Mouse (Mus musculus) liver, embryonic 11.5 days (tissue): ENCODE data around the gene Ndufaf3. TPM values are rescaled to one million over a fixed set of nuclear protein-coding genes. Genes with fewer than 3 reads are reported as not detected.
"Not testable (repeated sequence)": the region's sequence is repeated elsewhere in the genome, so short reads cannot be mapped to it uniquely, and the experiment has no call there.

Experiments used
- ATAC-seq: fragments of 200-750 bp; cut with Nextera tagmentation; replicated peaks from 2 replicates; pipeline ENCODE4 v1.8.0; 2017; ENCODE audit warnings: moderate number of reproducible peaks, mild to moderate bottlenecking, moderate TSS enrichment, moderate library complexity; ENCODE audit not compliant: low FRiP score
- DNase-seq: peaks from one replicate; pipeline ENCODE4 v3.0.0-alpha.2; 2017; ENCODE audit warnings: low spot score
- H3K27ac ChIP-seq: fragments of 300-500 bp; sonication (generic); 2 replicates; pipeline ENCODE4 v1.5.1; 2014; ENCODE audit warnings: mild to moderate bottlenecking, low read depth, low read length, control low read depth
- H3K27me3 ChIP-seq: fragments of 300-500 bp; sonication (generic); replicated peaks from 2 replicates; pipeline ENCODE4 v1.6.1; 2014; ENCODE audit warnings: low read length, mixed read lengths; ENCODE audit not compliant: control insufficient read depth, insufficient read depth
- H3K36me3 ChIP-seq: fragments of 300-500 bp; sonication (generic); 2 replicates; pipeline ENCODE4 v1.6.1; 2014; ENCODE audit warnings: mild to moderate bottlenecking, low read length, moderate library complexity, mixed read lengths; ENCODE audit not compliant: control insufficient read depth, insufficient read depth
- H3K4me1 ChIP-seq: fragments of 300-500 bp; sonication (generic); replicated peaks from 2 replicates; pipeline ENCODE4 v1.6.1; 2014; ENCODE audit warnings: low read length, mixed read lengths; ENCODE audit not compliant: control insufficient read depth, insufficient read depth
- H3K4me2 ChIP-seq: fragments of 300-500 bp; sonication (generic); 2 replicates; pipeline ENCODE4 v1.6.1; 2014; ENCODE audit warnings: mild to moderate bottlenecking, control low read depth, moderate library complexity
- H3K4me3 ChIP-seq: fragments of 300-500 bp; sonication (generic); 2 replicates; pipeline ENCODE4 v1.5.1; 2014; ENCODE audit warnings: low read depth, low read length, control low read depth
- H3K9ac ChIP-seq: fragments of 300-500 bp; sonication (generic); 2 replicates; pipeline ENCODE4 v1.6.1; 2014; ENCODE audit warnings: low read depth, low read length, control low read depth
- H3K9me3 ChIP-seq: fragments of 300-500 bp; sonication (generic); 2 replicates; pipeline ENCODE4 v1.6.1; 2016; ENCODE audit warnings: low read length, inconsistent platforms, mixed read lengths; ENCODE audit not compliant: control insufficient read depth
- WGBS: fragments of 180-500 bp; shearing (Covaris S2); extraction: QIAGEN DNeasy Blood & Tissue Kit; methylation state at CpG from one replicate; pipeline ENCODE4 v1.1.7; 2014; 5-methylcytosine and 5-hydroxymethylcytosine counted together
- polyA plus RNA-seq: library from polyadenylated mRNA; unstranded; fragments of >200 nt; fragmentation: Nextera tagmentation; extraction: Ambion mirVana; gene quantifications from 2 replicates; pipeline ENCODE4 v1.2.1, GENCODE M21; 2014

Ndufaf3 gene
- 45.9 and 46.2 TPM in 2 replicates for polyA plus RNA-seq

DNA sequence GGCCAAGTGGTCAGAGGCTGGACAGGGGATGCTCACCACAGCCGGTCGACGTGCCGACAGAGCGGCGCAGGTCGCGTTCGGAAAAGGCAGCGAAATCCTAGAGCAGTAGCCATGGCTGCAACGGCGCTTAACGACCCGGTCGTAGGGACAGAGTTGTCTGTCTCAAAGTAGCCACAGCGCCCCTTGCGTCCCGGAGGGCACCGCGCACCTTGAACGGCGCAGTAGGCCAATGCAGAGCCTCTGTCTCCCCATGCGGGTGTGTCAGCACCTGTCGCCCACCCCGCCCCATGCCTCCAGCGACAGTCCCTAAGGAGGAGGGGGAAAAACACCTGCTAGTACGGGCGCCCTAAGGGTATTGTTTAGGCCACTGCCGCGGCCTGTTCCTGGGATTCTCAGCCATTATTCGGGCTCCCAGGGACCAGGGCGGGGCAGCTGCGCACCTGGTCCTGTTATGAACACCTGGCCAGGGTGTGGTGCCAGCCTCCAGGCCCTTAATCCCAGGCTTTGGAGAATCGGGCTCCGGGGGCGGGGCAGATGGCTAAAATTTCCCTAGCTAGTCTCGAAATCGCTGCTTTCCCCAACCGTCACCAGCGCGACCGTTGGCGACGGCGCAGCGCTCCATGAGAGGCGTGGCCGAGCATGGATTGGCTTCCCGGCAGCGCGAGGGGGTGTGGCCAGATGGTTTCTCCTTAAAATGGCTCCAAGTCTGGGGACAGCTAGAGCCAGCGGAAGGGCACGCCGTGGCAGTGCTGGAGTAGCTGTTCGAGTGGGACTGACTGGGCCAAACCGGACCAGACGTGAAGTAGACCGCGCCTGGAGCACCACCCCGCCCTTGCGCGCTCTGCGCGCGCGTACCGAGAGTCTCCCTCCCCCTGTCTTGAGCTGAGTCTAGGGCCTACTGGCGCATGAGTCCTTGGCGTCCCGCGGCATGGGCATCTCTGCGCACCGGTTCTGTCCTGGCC is at the start of gene Ndufaf3:
Gene Ndufaf3, minus strand, starts transcription at position 620 of the 962 bp plus-strand sequence.
- WGBS: under 1% methylated on average over 73 of the region's 73 CpGs
- H3K9ac ChIP-seq: peak within 1 kb of the TSS; percentile 85
- no peaks in the 10 kb centered on the region for H3K27me3 ChIP-seq
- peak within 1 kb of the TSS; percentile 98 for H3K27ac ChIP-seq
- H3K36me3 ChIP-seq: peaks cover 34% of the 10 kb centered on the region
- H3K4me1 ChIP-seq: peaks cover 47% of the 10 kb centered on the region
- H3K9me3 ChIP-seq: no peaks in the 10 kb centered on the region
- ATAC-seq: peak; percentile 78
- DNase-seq: peak; percentile 97
- H3K4me2 ChIP-seq: peak within 1 kb of the TSS; percentile 100
- H3K4me3 ChIP-seq: peak within 1 kb of the TSS; percentile 78

DNA sequence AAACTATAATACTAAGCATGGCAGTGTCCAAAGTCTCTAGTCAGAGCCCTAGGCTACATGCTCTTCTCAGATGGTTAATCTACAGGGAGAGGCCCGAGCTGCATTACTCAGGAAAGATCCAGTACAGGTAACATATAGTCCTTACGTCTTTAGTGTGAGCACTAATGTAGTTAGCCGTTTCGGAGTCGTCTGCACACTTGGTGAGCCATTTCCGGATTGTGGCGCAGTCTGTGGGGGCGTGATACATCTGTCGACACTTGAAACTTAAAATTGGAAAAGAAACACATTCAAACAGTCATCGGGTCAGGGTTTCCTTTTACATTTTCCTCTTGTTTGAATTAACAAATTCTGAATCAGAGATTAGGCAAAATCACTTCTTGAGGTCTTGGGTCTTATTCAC is 44.3 kb upstream of the Ndufaf3 start:
- DNase-seq: no peak
- WGBS: 94% methylated on average over 10 of the region's 10 CpGs
- Histone ChIP-seq H3K9ac (no peak overlapping the region), H3K27ac (no peak overlapping the region), H3K27me3 (no peaks in the 10 kb centered on the region), H3K9me3 (no peaks in the 10 kb centered on the region), H3K4me2 (no peak overlapping the region), H3K4me1 (no peaks in the 10 kb centered on the region; the same call in 1 of the 2 replicates), H3K4me3 (no peak overlapping the region), H3K36me3 (peaks cover 42% of the 10 kb centered on the region)
- no peak for ATAC-seq

DNA sequence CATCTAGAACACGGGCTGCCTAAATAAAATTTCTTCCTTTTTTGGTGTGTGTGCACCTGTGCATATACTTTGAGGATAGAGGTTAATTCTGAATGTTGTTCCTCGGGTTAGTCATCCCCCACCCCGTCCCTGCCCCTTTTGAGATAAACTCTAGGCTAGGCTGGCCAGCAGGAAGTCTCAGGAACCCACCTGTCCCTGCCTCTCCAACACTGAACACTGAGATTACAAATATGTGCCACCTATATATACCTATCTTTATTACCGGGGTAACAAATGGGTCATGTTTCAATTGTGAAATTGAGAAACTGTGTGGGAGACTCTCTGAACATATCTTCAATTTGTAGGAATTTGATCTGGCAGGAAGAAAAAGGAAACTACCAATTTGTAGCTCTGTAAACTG is 41.7 kb upstream of the Ndufaf3 start:
- H3K27me3 ChIP-seq: no peaks in the 10 kb centered on the region
- H3K9ac ChIP-seq: no peak overlapping the region
- H3K4me2 ChIP-seq: no peak overlapping the region
- ATAC-seq (no peak), DNase-seq (no peak)
- H3K9me3 ChIP-seq: no peaks in the 10 kb centered on the region
- no peaks in the 10 kb centered on the region; the same call in 1 of the 2 replicates for H3K4me1 ChIP-seq
- no peak overlapping the region for H3K27ac ChIP-seq
- WGBS: 76% methylated on average over 4 of the region's 4 CpGs
- peaks cover 42% of the 10 kb centered on the region for H3K36me3 ChIP-seq
- no peak overlapping the region for H3K4me3 ChIP-seq

DNA sequence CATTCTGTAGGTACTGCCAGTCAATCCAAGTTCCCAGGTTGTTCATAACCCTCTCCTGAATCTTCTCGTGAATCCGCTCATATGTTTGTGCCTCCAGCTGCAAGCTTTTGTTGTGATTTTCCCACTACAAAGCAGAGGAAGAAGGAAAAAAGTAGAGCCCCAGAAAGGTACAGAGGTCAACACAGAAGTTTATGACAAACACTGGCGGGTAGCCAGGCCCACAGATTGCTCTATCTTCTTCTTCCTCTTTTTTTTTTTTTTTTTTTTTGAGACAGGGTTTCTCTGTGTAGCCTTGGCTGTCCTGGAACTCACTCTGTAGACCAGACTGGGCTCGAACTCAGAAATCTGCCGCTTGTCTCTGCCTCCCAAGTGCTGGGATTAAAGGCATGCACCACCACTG is 40.7 kb upstream of the Ndufaf3 start:
- H3K9ac ChIP-seq, H3K27me3 ChIP-seq, H3K4me3 ChIP-seq, H3K9me3 ChIP-seq, H3K27ac ChIP-seq, ATAC-seq, DNase-seq, H3K4me1 ChIP-seq, H3K4me2 ChIP-seq: not testable (repeated sequence)
- WGBS: 85% methylated on average over 5 of the region's 5 CpGs
- peaks cover 46% of the 10 kb centered on the region for H3K36me3 ChIP-seq

DNA sequence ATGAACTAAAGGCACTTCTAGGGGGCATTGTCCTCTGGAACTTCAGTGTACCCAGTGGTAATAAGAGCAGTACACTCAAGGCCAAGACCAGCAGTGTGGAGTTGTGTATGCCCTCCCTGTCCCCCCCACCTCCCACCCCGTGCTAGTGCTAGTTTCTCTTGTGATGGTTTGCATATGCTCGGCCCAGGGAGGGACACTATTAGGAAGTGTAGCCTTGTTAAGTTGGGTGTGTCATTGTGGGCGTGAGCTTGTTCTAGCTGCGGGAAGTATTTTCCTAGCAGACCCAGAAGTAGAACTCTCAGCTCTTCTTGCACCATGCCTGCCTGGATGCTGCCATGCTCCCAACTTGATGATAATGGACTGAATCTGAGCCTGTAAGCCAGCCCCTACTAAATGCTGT is 34.8 kb upstream of the Ndufaf3 start:
- 75% methylated on average over 4 of the region's 4 CpGs for WGBS
- no peak overlapping the region for H3K27ac ChIP-seq
- no peak for ATAC-seq
- H3K9ac ChIP-seq: no peak overlapping the region
- H3K9me3 ChIP-seq: no peaks in the 10 kb centered on the region
- DNase-seq: no peak
- no peak overlapping the region for H3K4me3 ChIP-seq
- H3K27me3 ChIP-seq: no peaks in the 10 kb centered on the region
- peaks cover 18% of the 10 kb centered on the region; the same call in 1 of the 2 replicates for H3K36me3 ChIP-seq
- H3K4me2 ChIP-seq: no peak overlapping the region
- peaks cover 2% of the 10 kb centered on the region; the same call in 1 of the 2 replicates for H3K4me1 ChIP-seq

DNA sequence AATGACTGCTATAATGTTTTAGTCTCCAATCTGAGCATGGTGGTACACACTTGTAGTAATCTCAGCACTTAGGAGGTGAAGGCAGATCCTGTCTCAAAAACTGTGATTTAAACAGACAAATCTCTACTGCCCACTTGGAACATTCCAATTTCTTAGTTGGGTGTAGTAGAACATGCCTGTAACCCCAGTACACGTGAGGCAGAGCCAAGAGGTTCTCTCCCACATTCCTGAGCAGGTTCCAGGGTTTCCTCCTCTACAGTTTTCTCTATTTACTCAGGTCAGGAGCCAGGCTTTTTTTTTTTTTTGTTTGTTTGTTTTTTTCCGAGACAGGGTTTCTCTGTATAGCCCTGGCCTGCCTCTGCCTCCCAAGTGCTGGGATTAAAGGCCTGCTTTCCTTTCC is 32.8 kb upstream of the Ndufaf3 start:
- Histone ChIP-seq H3K27ac (no peak overlapping the region), H3K4me3 (no peak overlapping the region), H3K9me3 (no peaks in the 10 kb centered on the region), H3K36me3 (peaks cover 12% of the 10 kb centered on the region; the same call in 1 of the 2 replicates), H3K4me2 (no peak overlapping the region), H3K4me1 (peaks cover 6% of the 10 kb centered on the region; the same call in 1 of the 2 replicates), H3K9ac (no peak overlapping the region), H3K27me3 (no peaks in the 10 kb centered on the region)
- no peak for DNase-seq
- WGBS: 61% methylated on average over 2 of the region's 2 CpGs
- ATAC-seq: no peak

DNA sequence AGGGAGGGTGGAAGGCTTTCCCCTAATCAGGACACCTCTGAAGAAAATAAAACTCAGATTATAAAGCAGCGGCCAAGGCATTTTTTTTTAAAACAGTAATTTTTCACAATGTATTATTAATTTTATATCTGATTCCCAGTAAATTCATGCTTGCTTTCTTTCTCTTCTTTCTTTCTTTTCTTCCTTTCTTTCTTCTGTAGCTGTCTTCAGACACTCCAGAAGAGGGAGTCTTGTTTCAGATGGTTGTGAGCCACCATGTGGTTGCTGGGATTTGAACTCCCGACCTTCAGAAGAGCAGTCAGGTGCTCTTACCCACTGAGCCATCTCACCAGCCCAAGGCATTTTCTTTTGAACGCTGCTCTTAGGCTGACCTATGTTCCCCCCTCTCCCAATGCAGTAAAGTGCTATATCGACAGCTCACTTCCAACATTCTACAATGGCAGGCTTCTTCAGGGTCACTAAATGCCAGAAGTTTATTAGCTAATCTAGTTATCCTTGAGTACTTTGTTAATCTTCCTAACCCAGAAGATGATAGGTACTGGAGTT is 31.9 kb upstream of the Ndufaf3 start:
- H3K9ac ChIP-seq: no peak overlapping the region
- no peak for ATAC-seq
- no peaks in the 10 kb centered on the region for H3K9me3 ChIP-seq
- no peak overlapping the region for H3K4me2 ChIP-seq
- WGBS: 72% methylated on average over 4 of the region's 4 CpGs
- peaks cover 9% of the 10 kb centered on the region; the same call in 1 of the 2 replicates for H3K4me1 ChIP-seq
- DNase-seq: no peak
- no peak overlapping the region for H3K4me3 ChIP-seq
- H3K27ac ChIP-seq: no peak overlapping the region
- no peaks in the 10 kb centered on the region for H3K27me3 ChIP-seq
- H3K36me3 ChIP-seq: peaks cover 5% of the 10 kb centered on the region; the same call in 1 of the 2 replicates

DNA sequence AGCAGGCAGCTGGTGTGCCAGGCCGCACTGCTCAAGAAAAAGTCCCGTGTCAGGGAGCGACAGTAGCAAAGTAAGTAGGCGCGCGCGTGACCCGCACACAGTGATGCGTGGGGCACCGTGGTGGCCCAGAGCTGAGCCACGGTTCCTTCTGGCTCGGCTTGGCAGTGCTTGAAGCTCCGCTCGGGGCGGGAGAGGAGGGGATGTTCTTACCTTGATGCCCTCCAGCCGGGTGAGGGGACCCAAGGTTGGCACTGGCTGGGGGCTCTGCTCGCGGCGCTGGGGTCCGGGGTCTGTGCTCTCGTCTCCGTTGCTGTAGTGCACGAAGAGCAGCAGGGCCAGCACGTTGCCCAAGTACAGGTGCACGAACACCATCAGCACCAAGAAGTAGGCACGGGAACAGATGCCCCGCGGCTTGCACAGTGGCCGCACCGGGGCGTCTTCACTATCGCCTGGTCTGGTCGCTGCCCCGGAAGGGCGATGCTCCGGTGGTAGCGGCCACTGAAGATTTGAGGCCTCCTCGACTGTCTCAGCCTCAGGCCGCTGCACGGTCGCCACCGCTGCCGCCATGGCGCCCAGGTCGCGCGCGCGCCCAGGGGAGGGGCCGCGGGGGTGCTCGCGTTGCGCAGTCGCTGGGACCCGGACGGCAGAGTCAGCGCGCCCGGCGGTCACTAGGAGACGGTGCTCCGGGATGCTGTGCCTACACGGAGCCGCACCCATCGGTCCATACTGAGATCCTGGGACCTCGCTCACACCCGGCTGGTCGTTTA is 29.9 kb upstream of the Ndufaf3 start, which contains the start of gene P4htm:
Gene P4htm, minus strand, starts transcription at position 670 of the 767 bp plus-strand sequence.
- ATAC-seq (peak; percentile 64), DNase-seq (peak; percentile 69)
- H3K4me3 ChIP-seq: peak within 1 kb of the TSS; percentile 64
- peak within 1 kb of the TSS; percentile 89 for H3K4me2 ChIP-seq
- H3K4me1 ChIP-seq: peaks cover 9% of the 10 kb centered on the region; the same call in 1 of the 2 replicates
- no peak within 1 kb of the TSS for H3K27ac ChIP-seq
- peak within 1 kb of the TSS; percentile 61 for H3K9ac ChIP-seq
- H3K36me3 ChIP-seq: no peaks in the 10 kb centered on the region
- no peaks in the 10 kb centered on the region for H3K9me3 ChIP-seq
- 5% methylated on average over 69 of the region's 69 CpGs for WGBS
- no peaks in the 10 kb centered on the region for H3K27me3 ChIP-seq
